Mouse (Mus musculus) megakaryocyte, embryonic 14.5 days (primary cell): ENCODE measurements around the gene Cox4i1.

ENCODE experiments used
- FLI1 ChIP-seq: IDR thresholded peaks from 2 replicates; pipeline ENCODE4 v1.6.1; 2012; ENCODE audit warnings: low read length, inconsistent platforms, mixed read lengths
- GATA1 ChIP-seq: IDR thresholded peaks from 3 replicates; pipeline ENCODE4 v1.6.1; 2012; ENCODE audit warnings: mixed read lengths, low read length, inconsistent platforms, borderline replicate concordance

DNA sequence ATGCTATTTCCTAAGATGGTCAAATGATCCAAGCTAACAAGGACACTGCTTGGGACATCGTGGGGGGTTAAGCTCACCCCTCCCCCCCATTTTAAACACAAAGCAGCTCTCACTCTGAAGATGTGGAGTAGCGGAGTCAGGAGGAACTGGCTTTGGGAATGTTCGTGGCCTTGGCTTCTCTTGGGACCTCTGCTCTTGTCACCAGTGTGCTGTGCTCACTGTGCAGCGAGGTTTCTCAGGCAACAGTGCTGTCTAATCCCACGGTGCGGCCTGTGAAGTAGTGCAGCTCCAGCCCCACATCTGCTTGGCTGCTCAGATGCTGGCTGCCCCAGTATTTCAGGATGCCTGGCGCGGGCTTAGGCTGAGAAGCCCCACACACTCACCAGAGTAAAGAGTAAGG is 10.6 kb upstream of the Cox4i1 start:
- TF ChIP-seq GATA1 (no peak), FLI1 (no peak)
